ENCODE assay signal across 17 mouse cellular contexts in the genomic region with DNA sequence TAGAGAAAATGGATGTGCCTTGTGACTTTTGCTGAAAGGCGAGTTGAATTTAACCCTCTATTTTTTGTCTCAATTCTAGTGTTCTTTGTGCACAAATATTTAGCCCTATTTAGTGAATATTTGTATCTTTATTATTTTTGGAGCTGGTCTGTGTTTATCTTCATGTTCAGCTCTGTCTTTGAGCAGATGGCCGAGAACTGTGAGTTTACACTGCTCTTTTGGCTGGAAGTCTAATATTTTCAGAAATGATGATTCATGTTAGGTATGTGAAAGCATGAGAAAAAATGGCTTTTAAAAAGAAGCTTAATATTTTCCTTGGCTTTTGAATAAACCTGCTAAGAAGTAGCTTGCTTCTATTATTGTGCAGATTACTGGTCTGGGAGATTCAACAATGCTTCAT.
DNase-seq lines count a peak whose midpoint lies in the region; ATAC-seq and TF ChIP-seq lines count a peak whose summit lies in the region.
"Had no signal": no experiment of that assay in that cellular context is flagged by ENCODE, and none has a peak within 500 bp of the region (broad histone marks: within the 10 kb centered on the region; RNA-seq: fewer than 3 reads in every experiment).

No protein-coding gene starts in this region.

- H3K4me1 ChIP-seq in kidney, postnatal 0 days (replicated peaks; ENCODE audit: insufficient read depth, low read length), result no peaks in the 10 kb centered on the region
- no peaks in the 10 kb centered on the region for H3K4me1 ChIP-seq in kidney, embryonic 16.5 days (ENCODE audit: insufficient read depth, low read length)
- no peaks in the 10 kb centered on the region for H3K4me1 ChIP-seq in lung, embryonic 14.5 days (ENCODE audit: insufficient read depth)
- H3K4me1 ChIP-seq in midbrain, embryonic 16.5 days (ENCODE audit: control insufficient read depth, insufficient read depth, low read length), result no peaks in the 10 kb centered on the region
- H3K4me1 ChIP-seq: embryonic facial prominence, embryonic 10.5 days; forebrain, embryonic 10.5 days; hindbrain, embryonic 12.5 days had no signal

- H3K4me3 ChIP-seq in kidney, postnatal 0 days (replicated peaks; ENCODE audit: low read depth, low read length), result no peak overlapping the region
- H3K4me3 ChIP-seq in kidney, embryonic 16.5 days (ENCODE audit: low read length), result no peak overlapping the region
- H3K4me3 ChIP-seq in lung, embryonic 14.5 days (ENCODE audit: low read depth, low read length), result no peak overlapping the region
- H3K4me3 ChIP-seq in midbrain, embryonic 16.5 days (ENCODE audit: low read depth, low read length), result no peak overlapping the region
- H3K4me3 ChIP-seq: embryonic facial prominence, embryonic 10.5 days; forebrain, embryonic 10.5 days; gastrocnemius, adult 2 months; hindbrain, embryonic 12.5 days had no signal

- peak; percentile 29 for DNase-seq in kidney, postnatal 0 days (ENCODE audit: low spot score)
- peak; percentile 10 for DNase-seq in lung, embryonic 14.5 days
- no peak for DNase-seq in lung, postnatal 36 days
- peak; percentile 20 for DNase-seq in layer of hippocampus, adult 9-10 months (ENCODE audit: low spot score)
- DNase-seq: adrenal gland, adult 8-10 months; cerebellum, adult 18-20 months; cerebellum, postnatal 10 days; gastrocnemius, adult 2 months; gastrocnemius, postnatal 25 days; heart, postnatal 4 days had no signal

- no peaks in the 10 kb centered on the region for H3K36me3 ChIP-seq in kidney, postnatal 0 days (ENCODE audit: insufficient read depth, low read length)
- H3K36me3 ChIP-seq in kidney, embryonic 16.5 days (ENCODE audit: insufficient read depth, low read length), result no peaks in the 10 kb centered on the region
- no peaks in the 10 kb centered on the region for H3K36me3 ChIP-seq in lung, embryonic 14.5 days (ENCODE audit: insufficient read depth)
- no peaks in the 10 kb centered on the region for H3K36me3 ChIP-seq in midbrain, embryonic 16.5 days (ENCODE audit: control insufficient read depth, insufficient read depth, low read length)
- H3K36me3 ChIP-seq: embryonic facial prominence, embryonic 10.5 days; forebrain, embryonic 10.5 days; hindbrain, embryonic 12.5 days had no signal

- WGBS in kidney, postnatal 0 days, result 60% methylated on average over 2 of the region's 2 CpGs
- WGBS in kidney, embryonic 16.5 days, result 67% methylated on average over 2 of the region's 2 CpGs
- 41% methylated on average over 2 of the region's 2 CpGs for WGBS in lung, embryonic 14.5 days
- 80% methylated on average over 2 of the region's 2 CpGs for WGBS in midbrain, embryonic 16.5 days

- no peak overlapping the region for H3K9ac ChIP-seq in kidney, postnatal 0 days (ENCODE audit: low read depth, low read length)
- H3K9ac ChIP-seq in kidney, embryonic 16.5 days (replicated peaks; ENCODE audit: low read length), result no peak overlapping the region
- H3K9ac ChIP-seq in lung, embryonic 14.5 days, result no peak overlapping the region
- H3K9ac ChIP-seq in midbrain, embryonic 16.5 days (ENCODE audit: low read depth, low read length), result no peak overlapping the region
- H3K9ac ChIP-seq: hindbrain, embryonic 12.5 days had no signal

- no peaks in the 10 kb centered on the region for H3K9me3 ChIP-seq in kidney, postnatal 0 days (replicated peaks; ENCODE audit: low read length)
- H3K9me3 ChIP-seq in kidney, embryonic 16.5 days (ENCODE audit: low read length), result no peaks in the 10 kb centered on the region
- no peaks in the 10 kb centered on the region for H3K9me3 ChIP-seq in lung, embryonic 14.5 days (ENCODE audit: low read depth, low read length)
- H3K9me3 ChIP-seq in midbrain, embryonic 16.5 days (replicated peaks; ENCODE audit: control insufficient read depth, low read length, poor library complexity, severe bottlenecking), result no peaks in the 10 kb centered on the region
- H3K9me3 ChIP-seq: embryonic facial prominence, embryonic 10.5 days; forebrain, embryonic 10.5 days; hindbrain, embryonic 12.5 days had no signal

- no peak for TF ChIP-seq CTCF in kidney, postnatal 0 days (IDR thresholded peaks at IDR 0.05; ENCODE audit: low read depth)
- no peak for TF ChIP-seq CTCF in lung, embryonic 14.5 days (IDR thresholded peaks at IDR 0.05; ENCODE audit: low read depth)

- no peak for ATAC-seq in kidney, postnatal 0 days (replicated peaks; ENCODE audit: low FRiP score, low read depth)
- ATAC-seq in kidney, embryonic 16.5 days (ENCODE audit: low FRiP score, low TSS enrichment), result no peak
- no peak for ATAC-seq in lung, embryonic 14.5 days (ENCODE audit: insufficient read depth)
- ATAC-seq in midbrain, embryonic 16.5 days, result no peak
- ATAC-seq: forebrain, embryonic 14.5 days; hindbrain, embryonic 16.5 days had no signal

- H3K4me2 ChIP-seq in kidney, postnatal 0 days (ENCODE audit: low read length), result no peak overlapping the region
- no peak overlapping the region for H3K4me2 ChIP-seq in kidney, embryonic 16.5 days (replicated peaks; ENCODE audit: low read depth, low read length)
- H3K4me2 ChIP-seq in lung, embryonic 14.5 days, result no peak overlapping the region
- no peak overlapping the region for H3K4me2 ChIP-seq in midbrain, embryonic 16.5 days (ENCODE audit: low read length)
- H3K4me2 ChIP-seq: hindbrain, embryonic 12.5 days had no signal

- H3K27me3 ChIP-seq in kidney, postnatal 0 days (ENCODE audit: insufficient read depth, low read length), result no peaks in the 10 kb centered on the region
- H3K27me3 ChIP-seq in kidney, embryonic 16.5 days (ENCODE audit: insufficient read depth, low read length), result no peaks in the 10 kb centered on the region
- H3K27me3 ChIP-seq in lung, embryonic 14.5 days (ENCODE audit: insufficient read depth, low read length), result no peaks in the 10 kb centered on the region
- H3K27me3 ChIP-seq in midbrain, embryonic 16.5 days (ENCODE audit: control insufficient read depth, insufficient read depth, low read depth, low read length), result no peaks in the 10 kb centered on the region
- H3K27me3 ChIP-seq: hindbrain, embryonic 12.5 days had no signal

- H3K27ac ChIP-seq in kidney, postnatal 0 days, result no peak overlapping the region
- no peak overlapping the region for H3K27ac ChIP-seq in kidney, embryonic 16.5 days (ENCODE audit: low read length)
- H3K27ac ChIP-seq in lung, embryonic 14.5 days (ENCODE audit: low read depth), result no peak overlapping the region
- no peak overlapping the region for H3K27ac ChIP-seq in midbrain, embryonic 16.5 days (ENCODE audit: low read length)
- H3K27ac ChIP-seq: embryonic facial prominence, embryonic 10.5 days; forebrain, embryonic 10.5 days; gastrocnemius, adult 2 months; hindbrain, embryonic 12.5 days had no signal
